Mouse (Mus musculus) effector memory CD4-positive, alpha-beta T cell, adult 5 months (primary cell): ENCODE data around the gene Rae1. TPM values are rescaled to one million over a fixed set of nuclear protein-coding genes. Genes with fewer than 3 reads are reported as not detected.

ENCODE experiments used
- polyA plus RNA-seq: library from polyadenylated mRNA; unstranded; fragments of 100-300 nt; shearing (Covaris generic); gene quantifications from one replicate; pipeline ENCODE4 v1.2.1, GENCODE M21; 2017

The Rae1 gene
- polyA plus RNA-seq: 70.4 TPM

GRCm38 (mm10) chr2:172999630-173000284 lies at the start of gene Rae1:
Gene Rae1 (plus strand): TSS chr2:173000117.

GRCm38 (mm10) chr2:172977409-172978130 lies 22.3 kb upstream of the Rae1 start, which contains the start of gene Spo11:
Gene Spo11 (plus strand): TSS chr2:172977700.

GRCm38 (mm10) chr2:173020430-173020829 lies 20.5 kb downstream of the Rae1 start, which contains the start of gene Rbm38:
Gene Rbm38 (plus strand): TSS chr2:173020498.

Other genes with a start within 250 kb of the Rae1 start
- gene Bmp7, start 59.8 kb upstream of the Rae1 start, polyA plus RNA-seq: 17.5 TPM
- gene Spo11, start 22.4 kb upstream of the Rae1 start, polyA plus RNA-seq: 3.1 TPM
- 21.9 TPM for gene Rbm38, start 20.4 kb downstream of the Rae1 start, polyA plus RNA-seq
- gene Ctcfl, start 119.4 kb downstream of the Rae1 start, polyA plus RNA-seq: not detected
- not detected for gene Pck1, start 152.9 kb downstream of the Rae1 start, polyA plus RNA-seq
- gene Zbp1, start 218.8 kb downstream of the Rae1 start, polyA plus RNA-seq: 61.5 TPM